In the genomic region with DNA sequence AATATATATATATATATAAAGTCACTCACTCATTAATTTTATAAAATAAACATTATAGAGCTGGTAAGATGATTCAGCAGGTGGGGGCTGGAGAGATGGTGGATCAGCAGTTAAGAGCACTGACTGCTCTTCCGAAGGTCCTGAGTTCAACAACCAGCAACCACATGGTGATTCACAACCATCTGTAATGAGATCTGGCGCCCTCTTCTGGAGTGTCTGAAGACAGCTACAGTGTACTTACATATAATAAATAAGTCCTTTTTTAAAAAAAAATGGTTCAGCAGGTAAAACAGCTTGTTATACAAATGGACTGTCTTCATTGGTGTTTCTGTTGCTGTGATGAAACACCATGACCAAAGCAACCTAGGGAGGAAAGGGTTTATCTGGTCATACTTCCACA, we compare ENCODE assay signal across 31 mouse cellular contexts. TPM values are rescaled to one million over a fixed set of nuclear protein-coding genes. Genes with fewer than 3 reads are reported as not detected.
A peak's percentile ranks its signal among the peaks of the same experiment; 100 is the strongest.
DNase-seq lines count a peak whose midpoint lies in the region; ATAC-seq and TF ChIP-seq lines count a peak whose summit lies in the region.
"Had no signal": no experiment of that assay in that cellular context is flagged by ENCODE, and none has a peak within 500 bp of the region (broad histone marks: within the 10 kb centered on the region; RNA-seq: fewer than 3 reads in every experiment).

No protein-coding gene starts in this region.

- peaks cover 20% of the 10 kb centered on the region for H3K36me3 ChIP-seq in intestine, postnatal 0 days (ENCODE audit: control insufficient read depth, insufficient read depth)
- H3K36me3 ChIP-seq in intestine, embryonic 16.5 days (ENCODE audit: control insufficient read depth, insufficient read depth, low read length) = peaks cover 20% of the 10 kb centered on the region; the same call in 1 of the 2 replicates
- H3K36me3 ChIP-seq in lung, postnatal 0 days (ENCODE audit: insufficient read depth, low read length) = peaks cover 10% of the 10 kb centered on the region; the same call in 1 of the 2 replicates
- peaks cover 10% of the 10 kb centered on the region for H3K36me3 ChIP-seq in E14TG2a.4 (ENCODE audit: insufficient read depth, low read length)

- no peak for DNase-seq in lung, postnatal 0 days (ENCODE audit: low spot score)
- no peak for DNase-seq in lung, postnatal 14 days
- DNase-seq in induced T-regulatory cell, adult 2 months (ENCODE audit: low read depth) = peak; percentile 40
- DNase-seq in ovary, postnatal 10 days (ENCODE audit: low spot score) = no peak
- DNase-seq in adrenal gland, adult (ENCODE audit: inconsistent age in 2 of 2, low spot score in 1 of 2) = no peak
- DNase-seq: adrenal gland, adult 8-10 months; forebrain, postnatal 0 days; gastrocnemius, postnatal 36 days; heart, postnatal 10 days; kidney, adult 8-10 months; kidney, postnatal 4 days; layer of hippocampus, adult 9-11 months; liver; lung, adult 2 months; lung, postnatal 36 days; thymus, postnatal 25 days had no signal

- no peaks in the 10 kb centered on the region for H3K27me3 ChIP-seq in intestine, postnatal 0 days (replicated peaks; ENCODE audit: control insufficient read depth, insufficient read depth, low read length)
- no peaks in the 10 kb centered on the region for H3K27me3 ChIP-seq in intestine, embryonic 16.5 days (replicated peaks; ENCODE audit: control insufficient read depth, insufficient read depth, low read length)
- no peaks in the 10 kb centered on the region for H3K27me3 ChIP-seq in lung, postnatal 0 days (replicated peaks; ENCODE audit: insufficient read depth, low read length)
- H3K27me3 ChIP-seq in E14TG2a.4 (ENCODE audit: insufficient read depth, low read length) = no peaks in the 10 kb centered on the region
- H3K27me3 ChIP-seq: embryonic facial prominence, embryonic 12.5 days; megakaryocyte, embryonic 14.5 days; midbrain, embryonic 13.5 days; neural tube, embryonic 13.5 days; Patski had no signal

- TF ChIP-seq CTCF in intestine, postnatal 0 days (IDR thresholded peaks at IDR 0.05; ENCODE audit: low read depth) = peak; percentile 52; the same call in 1 of the 2 replicates
- TF ChIP-seq CTCF in lung, postnatal 0 days (IDR thresholded peaks at IDR 0.05) = peak; percentile 36
- TF ChIP-seq CTCF in E14TG2a.4 (conservative IDR thresholded peaks at IDR 0.05; ENCODE audit: low read length) = peak; percentile 49

- H3K4me1 ChIP-seq in intestine, postnatal 0 days (replicated peaks; ENCODE audit: control insufficient read depth, insufficient read depth, low read length) = 0 out of 2 replicates have a peak, but pooled peaks cover 3% of the 10 kb centered on the region
- H3K4me1 ChIP-seq in intestine, embryonic 16.5 days (ENCODE audit: control insufficient read depth, insufficient read depth, low read length) = peaks cover 5% of the 10 kb centered on the region; the same call in 1 of the 2 replicates
- no peaks in the 10 kb centered on the region for H3K4me1 ChIP-seq in lung, postnatal 0 days (ENCODE audit: insufficient read depth, low read depth, low read length)
- peaks cover 7% of the 10 kb centered on the region for H3K4me1 ChIP-seq in E14TG2a.4 (replicated peaks; ENCODE audit: low read depth, low read length)

- no peak overlapping the region for H3K9ac ChIP-seq in intestine, postnatal 0 days (ENCODE audit: low read depth, low read length)
- no peak overlapping the region for H3K9ac ChIP-seq in intestine, embryonic 16.5 days (ENCODE audit: low read depth, low read length)
- H3K9ac ChIP-seq in lung, postnatal 0 days (replicated peaks; ENCODE audit: low read depth) = no peak overlapping the region
- H3K9ac ChIP-seq: embryonic facial prominence, embryonic 12.5 days; forebrain, postnatal 0 days; midbrain, embryonic 13.5 days; neural tube, embryonic 13.5 days had no signal

- ATAC-seq in intestine, postnatal 0 days = no peak
- no peak for ATAC-seq in intestine, embryonic 16.5 days
- no peak for ATAC-seq in lung, postnatal 0 days
- ATAC-seq: forebrain, postnatal 0 days; inflammation-experienced regulatory T-cells, adult 6 months; midbrain, embryonic 13.5 days; Patski had no signal

- H3K4me3 ChIP-seq in intestine, postnatal 0 days (ENCODE audit: low read depth, low read length) = no peak overlapping the region
- no peak overlapping the region for H3K4me3 ChIP-seq in intestine, embryonic 16.5 days (ENCODE audit: low read length)
- H3K4me3 ChIP-seq in lung, postnatal 0 days (ENCODE audit: low read depth, low read length) = no peak overlapping the region
- H3K4me3 ChIP-seq in E14TG2a.4 (replicated peaks; ENCODE audit: low read length) = no peak overlapping the region
- H3K4me3 ChIP-seq: embryonic facial prominence, embryonic 12.5 days; heart, embryonic 10.5 days; limb, embryonic 10.5 days; megakaryocyte, embryonic 14.5 days; midbrain, embryonic 13.5 days; myocyte; neural tube, embryonic 13.5 days had no signal

- H3K9me3 ChIP-seq in intestine, postnatal 0 days (ENCODE audit: control insufficient read depth) = no peaks in the 10 kb centered on the region
- H3K9me3 ChIP-seq in intestine, embryonic 16.5 days (ENCODE audit: control insufficient read depth, low read length) = no peaks in the 10 kb centered on the region
- H3K9me3 ChIP-seq in lung, postnatal 0 days (ENCODE audit: low read length) = no peaks in the 10 kb centered on the region
- no peaks in the 10 kb centered on the region for H3K9me3 ChIP-seq in E14TG2a.4 (ENCODE audit: low read length)
- H3K9me3 ChIP-seq: embryonic facial prominence, embryonic 12.5 days; heart, embryonic 10.5 days; limb, embryonic 10.5 days; megakaryocyte, embryonic 14.5 days; midbrain, embryonic 13.5 days; neural tube, embryonic 13.5 days had no signal

- no peak overlapping the region for H3K27ac ChIP-seq in intestine, postnatal 0 days (ENCODE audit: low read depth, low read length)
- no peak overlapping the region for H3K27ac ChIP-seq in intestine, embryonic 16.5 days (ENCODE audit: low read length)
- H3K27ac ChIP-seq in lung, postnatal 0 days (ENCODE audit: low read length) = no peak overlapping the region
- H3K27ac ChIP-seq: embryonic facial prominence, embryonic 12.5 days; heart, embryonic 10.5 days; limb, embryonic 10.5 days; midbrain, embryonic 13.5 days; neural tube, embryonic 13.5 days had no signal

- H3K4me2 ChIP-seq in intestine, postnatal 0 days (replicated peaks; ENCODE audit: low read depth) = no peak overlapping the region
- no peak overlapping the region for H3K4me2 ChIP-seq in intestine, embryonic 16.5 days (ENCODE audit: low read depth, low read length)
- no peak overlapping the region for H3K4me2 ChIP-seq in lung, postnatal 0 days (replicated peaks; ENCODE audit: low read depth, low read length)
- H3K4me2 ChIP-seq: embryonic facial prominence, embryonic 12.5 days; midbrain, embryonic 13.5 days; neural tube, embryonic 13.5 days had no signal

- no peak for TF ChIP-seq EP300 in lung, postnatal 0 days (IDR thresholded peaks at IDR 0.05)

- 81% methylated on average over 2 of the region's 2 CpGs for WGBS in intestine, postnatal 0 days
- WGBS in intestine, embryonic 16.5 days = 81% methylated on average over 2 of the region's 2 CpGs
- WGBS in lung, postnatal 0 days = 79% methylated on average over 2 of the region's 2 CpGs

RNA-seq across cellular contexts. Expression of gene Mrps26, which starts 5.5 kb away (rescaled TPM):
- polyA plus RNA-seq in intestine, postnatal 0 days (2015; fragmentation: Nextera tagmentation; extraction: Ambion mirVana) = 68.0 and 70.6 TPM in 2 replicates
- polyA plus RNA-seq in intestine, embryonic 16.5 days (2015; fragmentation: Nextera tagmentation; extraction: Ambion mirVana) = 92.2 and 96.8 TPM in 2 replicates
- 61.0 and 64.0 TPM in 2 replicates for polyA plus RNA-seq in lung, postnatal 0 days (2015; fragmentation: Nextera tagmentation; extraction: Ambion mirVana)

RNA-seq across cellular contexts. Expression of gene Oxt, which starts 18.0 kb away (rescaled TPM):
- polyA plus RNA-seq in intestine, postnatal 0 days (2015; fragmentation: Nextera tagmentation; extraction: Ambion mirVana) = not detected in 2 replicates
- not detected in 2 replicates for polyA plus RNA-seq in intestine, embryonic 16.5 days (2015; fragmentation: Nextera tagmentation; extraction: Ambion mirVana)
- not detected in 2 replicates for polyA plus RNA-seq in lung, postnatal 0 days (2015; fragmentation: Nextera tagmentation; extraction: Ambion mirVana)
- polyA plus RNA-seq: embryonic facial prominence, embryonic 12.5 days; forebrain, embryonic 11.5 days; heart, embryonic 10.5 days; hindbrain, embryonic 11.5 days; inflammation-experienced regulatory T-cells, adult 6 months; limb, embryonic 10.5 days; lung, adult 2 months; midbrain, embryonic 13.5 days; myocyte; neural tube, embryonic 13.5 days; Patski had no signal

RNA-seq across cellular contexts. Expression of gene Avp, which starts 24.3 kb away (rescaled TPM):
- not detected in 2 replicates for polyA plus RNA-seq in intestine, postnatal 0 days (2015; fragmentation: Nextera tagmentation; extraction: Ambion mirVana)
- not detected in 2 replicates for polyA plus RNA-seq in intestine, embryonic 16.5 days (2015; fragmentation: Nextera tagmentation; extraction: Ambion mirVana)
- polyA plus RNA-seq in lung, postnatal 0 days (2015; fragmentation: Nextera tagmentation; extraction: Ambion mirVana) = not detected in 2 replicates
- polyA plus RNA-seq: embryonic facial prominence, embryonic 12.5 days; forebrain, embryonic 11.5 days; hindbrain, embryonic 11.5 days; inflammation-experienced regulatory T-cells, adult 6 months; limb, embryonic 10.5 days; midbrain, embryonic 13.5 days; myocyte; Patski; spleen, adult 2 months had no signal
